Mouse (Mus musculus) 416B (cell line): ENCODE measurements around the gene Prr19.

Experiments
- DNase-seq: peaks from one replicate; pipeline ENCODE4 v3.0.0; 2011; ENCODE audit warnings: low read depth

The Prr19 gene

DNA sequence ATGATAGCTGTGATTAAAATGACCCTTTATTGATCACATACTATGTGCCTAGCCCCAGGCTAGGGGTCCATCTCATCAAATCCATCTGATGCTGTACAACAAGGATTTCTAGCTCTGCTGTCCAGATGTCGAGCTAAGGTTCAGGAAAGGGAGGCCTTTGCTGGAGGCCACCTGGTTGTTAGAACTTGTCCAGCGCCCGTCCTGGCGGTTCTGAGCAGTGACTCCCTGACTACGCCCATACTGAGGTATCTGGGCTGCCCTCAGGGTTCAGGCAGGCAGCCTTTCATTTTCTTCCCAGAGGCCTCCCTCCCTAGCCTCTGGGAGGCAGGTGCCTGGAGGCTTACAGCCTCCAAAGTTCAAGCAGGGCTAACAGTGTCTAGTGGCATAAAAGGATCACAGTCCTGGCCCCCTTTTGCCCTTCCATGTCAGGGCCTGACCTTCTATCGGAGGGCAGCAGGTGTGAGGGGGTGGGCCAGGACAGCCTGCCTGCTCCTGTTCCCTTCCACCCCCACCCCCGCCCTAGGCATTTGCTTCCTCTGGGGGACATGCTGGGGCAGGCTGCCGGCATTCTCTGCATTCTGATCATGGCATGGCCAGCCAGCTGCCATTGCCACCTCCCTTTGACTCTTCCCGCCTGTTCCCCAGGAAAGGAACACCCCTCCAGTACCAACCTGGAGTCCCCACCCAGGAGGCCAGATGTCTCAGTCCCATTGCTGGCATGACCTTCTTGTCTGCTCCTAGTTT, 25.5 kb upstream of the Prr19 start:
- DNase-seq, result no peak

GRCm38 (mm10) chr7:25277405-25277804, 23.8 kb upstream of the Prr19 start:
- DNase-seq, result no peak

- no peak for DNase-seq
Observed at GRCm38 (mm10) chr7:25277998-25278340, 23.2 kb upstream of the Prr19 start.

- DNase-seq, result peak; percentile 95
Observed at GRCm38 (mm10) chr7:25278341-25279075, 22.7 kb upstream of the Prr19 start.

DNA sequence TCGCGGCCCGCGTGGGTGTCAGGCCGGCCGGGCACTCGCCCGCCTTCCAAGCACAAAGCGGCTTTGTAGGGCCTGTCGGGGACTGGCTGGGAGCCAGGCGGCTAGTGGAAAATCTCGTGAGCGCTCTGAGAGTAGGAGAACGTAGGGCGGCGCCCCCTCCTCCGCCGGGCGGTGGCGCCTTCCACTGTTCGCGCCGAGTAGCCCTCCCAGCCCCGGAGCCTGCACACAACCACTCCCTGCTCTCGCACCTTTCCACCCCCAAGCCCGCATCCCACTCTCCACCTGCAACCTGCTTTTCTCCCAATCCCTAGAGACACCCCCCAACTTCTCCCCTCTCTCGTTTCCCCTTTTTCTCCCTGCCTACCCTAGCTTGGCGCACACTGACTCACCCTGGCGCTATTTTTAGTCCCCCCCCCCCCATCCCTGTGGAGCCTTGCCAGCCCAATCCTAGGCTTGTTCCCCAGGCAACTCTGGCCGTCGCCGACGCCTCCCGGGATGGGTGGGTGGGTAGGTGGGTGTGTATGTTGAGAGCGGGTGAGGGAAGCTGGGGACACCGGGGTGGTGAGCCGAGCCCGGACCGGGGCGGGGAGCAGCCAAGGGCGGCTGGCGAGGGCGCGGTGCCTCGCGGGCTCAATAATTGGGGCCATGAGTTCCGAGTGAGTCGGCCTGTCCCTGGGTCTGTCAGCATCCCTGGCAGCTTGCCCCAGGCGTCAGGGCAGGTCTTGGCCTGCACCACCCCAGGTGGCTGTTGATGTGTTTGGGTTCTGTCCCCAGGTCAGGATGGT, 21.9 kb upstream of the Prr19 start:
- peak; percentile 86 for DNase-seq

DNA sequence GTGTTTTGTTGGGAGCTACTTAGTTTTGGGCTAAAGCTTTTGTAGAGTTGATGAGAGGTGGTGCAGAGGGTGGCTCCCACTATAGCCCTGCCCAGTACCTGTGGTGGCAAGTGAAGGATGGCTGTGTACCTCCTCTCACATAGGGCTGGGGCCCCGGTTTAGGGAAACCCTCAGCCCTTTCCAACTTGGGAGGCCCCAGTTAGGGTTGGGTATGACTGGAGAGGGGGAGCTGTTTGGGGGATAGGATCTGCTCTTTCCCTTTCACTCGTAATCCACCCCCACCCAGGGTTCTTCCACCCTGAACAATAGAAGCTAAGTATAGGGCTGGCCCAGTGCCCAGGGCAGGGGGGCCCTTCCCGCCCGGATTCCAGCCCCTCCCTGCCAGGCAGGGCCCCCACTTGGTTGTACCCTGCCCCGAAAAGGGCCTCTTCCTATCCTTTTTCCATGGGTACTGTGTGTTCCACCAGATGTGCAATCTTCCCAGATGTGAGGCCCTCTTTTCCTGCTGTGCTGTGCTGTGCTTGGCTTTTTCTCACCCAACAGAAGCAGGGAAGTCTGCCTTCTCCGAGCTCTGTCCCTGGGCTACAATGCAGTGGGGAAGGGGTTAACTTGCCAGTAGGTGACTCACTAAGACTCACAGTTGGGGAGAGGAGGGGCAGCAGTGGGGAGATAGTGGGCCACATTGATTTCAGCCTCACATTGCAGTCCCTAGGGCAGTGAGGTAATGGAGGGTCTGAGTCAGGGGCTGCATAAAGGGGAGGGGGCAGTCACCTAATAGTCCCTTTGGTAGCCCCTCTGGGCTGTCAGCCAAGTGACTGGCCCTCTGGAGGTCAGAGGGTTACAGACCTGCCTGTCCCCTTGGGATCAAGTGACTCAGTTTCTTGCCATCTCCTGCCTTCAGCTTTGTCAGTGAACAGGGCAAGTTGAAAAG, 21.1 kb upstream of the Prr19 start:
- DNase-seq, result peak; percentile 92

DNA sequence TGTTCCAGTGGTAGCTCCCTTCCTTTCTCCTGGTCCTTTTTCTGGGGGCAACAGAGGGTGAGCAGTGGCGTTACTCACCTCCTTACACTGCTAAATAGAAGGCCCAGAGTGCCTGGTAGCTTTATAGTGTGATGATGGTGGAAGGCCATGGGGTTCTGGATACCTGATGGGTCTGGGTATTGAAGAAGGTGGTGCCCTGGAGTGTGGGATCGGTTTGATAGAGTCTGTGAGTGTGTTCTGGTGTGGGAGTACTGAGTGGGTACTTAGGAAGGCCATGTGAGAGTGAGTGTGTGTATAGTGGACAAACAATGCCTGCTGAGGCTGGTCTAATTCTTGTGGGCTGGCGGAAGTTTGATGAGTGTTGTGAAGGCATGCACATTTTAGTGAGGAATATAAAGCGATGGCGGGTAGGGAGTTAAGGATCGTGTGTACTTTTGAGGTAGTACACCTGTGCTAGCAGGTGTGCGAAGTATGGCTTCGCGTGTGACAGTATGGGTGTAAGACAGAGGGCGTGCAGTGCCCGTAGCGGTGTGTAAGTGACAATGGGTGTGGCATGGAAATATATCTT, 20.0 kb upstream of the Prr19 start:
- no peak for DNase-seq

DNA sequence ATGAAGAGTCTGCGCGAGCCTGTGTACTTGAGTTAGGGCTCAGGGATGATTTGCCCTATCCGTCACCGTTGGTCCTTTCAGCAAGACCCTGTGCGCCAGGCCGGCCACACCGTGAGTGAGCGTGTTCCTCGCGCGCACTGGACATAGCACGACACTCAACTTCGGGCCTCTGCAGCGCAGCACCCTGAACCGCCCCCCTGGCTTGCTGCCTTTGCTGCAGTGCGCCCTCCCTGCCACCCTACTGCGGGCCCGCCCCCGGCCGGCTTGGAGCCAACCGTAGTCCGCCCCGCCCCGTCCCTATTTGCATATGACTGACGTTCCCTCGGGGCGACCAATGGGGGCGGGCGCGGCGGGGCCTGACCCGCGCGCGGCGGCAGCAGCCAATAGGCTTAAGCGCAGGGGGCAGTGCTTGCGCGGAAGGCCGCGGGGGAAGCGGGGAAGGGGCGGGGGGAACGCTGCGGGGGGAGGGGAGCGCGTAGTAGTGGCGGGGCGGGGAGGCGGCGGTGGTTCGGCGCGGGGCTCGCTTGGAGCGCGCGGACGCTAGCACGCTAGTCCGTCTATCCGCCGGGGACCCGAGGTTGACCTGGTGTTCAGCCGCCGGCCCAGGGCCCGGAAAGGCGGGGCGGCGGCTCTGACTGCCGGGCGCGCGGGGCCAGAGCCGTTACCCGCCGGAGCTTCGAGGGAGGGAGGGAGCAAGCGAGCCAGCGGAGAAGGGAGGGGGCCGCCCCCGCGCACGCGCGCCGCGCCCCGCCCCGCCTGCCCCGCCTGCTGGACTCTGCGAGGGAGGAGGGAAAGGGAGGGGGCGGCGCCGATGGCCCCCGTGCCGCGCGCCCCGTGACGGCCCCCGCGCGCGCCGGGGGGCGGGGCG, 19.2 kb upstream of the Prr19 start:
- DNase-seq, result peak; percentile 98

GRCm38 (mm10) chr7:25282731-25283211, 18.4 kb upstream of the Prr19 start:
- DNase-seq, result peak; percentile 49

- peak; percentile 48 for DNase-seq
Observed at GRCm38 (mm10) chr7:25283637-25284036, 17.6 kb upstream of the Prr19 start.

DNA sequence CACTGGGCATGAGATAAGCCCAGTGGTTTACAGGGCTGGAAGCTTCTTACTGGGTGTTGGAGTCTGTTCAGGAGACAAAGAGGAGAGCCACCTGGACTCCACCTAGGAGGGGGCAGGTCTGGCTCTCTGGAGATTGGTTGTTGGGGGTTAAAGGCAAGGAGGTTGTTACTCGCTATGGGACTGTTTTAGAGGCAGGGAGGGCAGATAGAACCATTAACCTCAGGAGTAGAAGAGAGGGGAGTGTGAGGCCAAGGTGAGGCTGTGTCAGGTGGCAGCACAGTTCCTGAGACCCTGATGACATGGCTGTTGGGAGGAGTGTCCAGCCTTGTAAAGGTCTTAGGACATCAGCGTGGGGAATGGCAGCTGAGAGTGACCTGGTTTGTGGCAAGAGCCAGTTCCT, 17.0 kb upstream of the Prr19 start:
- no peak for DNase-seq

DNA sequence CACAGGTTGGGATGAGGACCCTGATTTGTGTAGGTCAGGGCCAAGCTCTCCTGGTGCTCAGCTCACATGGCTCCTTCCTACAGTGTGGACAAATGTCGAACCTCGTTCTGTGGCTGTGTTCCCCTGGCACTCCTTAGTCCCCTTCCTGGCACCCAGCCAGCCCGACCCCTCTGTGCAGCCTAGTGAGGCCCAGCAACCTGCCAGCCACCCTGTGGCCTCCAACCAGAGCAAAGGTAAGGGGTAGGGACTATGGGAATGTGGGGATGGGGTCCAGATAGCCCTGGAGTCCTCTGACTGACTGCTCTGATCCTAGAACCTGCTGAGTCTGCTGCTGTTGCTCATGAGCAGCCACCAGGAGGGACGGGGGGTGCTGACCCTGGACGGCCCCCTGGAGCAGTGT, 16.4 kb upstream of the Prr19 start:
- no peak for DNase-seq

DNA sequence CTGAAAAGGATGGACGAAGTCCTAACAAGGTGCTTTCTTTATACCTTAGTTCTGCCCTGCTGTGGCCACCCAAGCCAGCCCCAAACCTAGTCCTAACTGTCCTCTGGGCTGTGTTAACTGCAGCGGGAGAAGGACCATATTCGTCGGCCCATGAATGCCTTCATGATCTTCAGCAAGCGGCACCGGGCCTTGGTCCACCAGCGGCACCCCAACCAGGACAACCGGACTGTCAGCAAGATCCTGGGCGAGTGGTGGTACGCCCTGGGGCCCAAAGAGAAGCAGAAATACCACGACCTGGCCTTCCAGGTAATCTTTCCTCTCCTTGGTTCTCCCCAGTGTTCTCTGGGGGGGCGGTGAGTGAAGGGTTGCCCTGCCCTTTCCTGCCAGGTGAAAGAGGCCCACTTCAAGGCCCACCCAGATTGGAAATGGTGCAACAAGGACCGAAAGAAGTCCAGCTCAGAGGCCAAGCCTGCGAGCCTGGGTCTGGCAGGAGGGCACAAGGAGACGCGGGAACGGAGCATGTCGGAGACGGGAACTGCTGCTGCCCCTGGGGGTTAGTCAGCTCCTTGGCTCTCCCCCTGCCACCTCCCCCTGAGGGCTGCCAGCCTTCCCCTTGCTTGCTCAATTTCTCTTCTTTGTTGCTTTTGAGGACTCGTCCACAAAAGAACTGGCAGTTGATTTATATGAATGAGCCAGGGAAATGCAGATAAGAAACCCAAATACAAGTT, 15.5 kb upstream of the Prr19 start:
- no peak for DNase-seq

DNA sequence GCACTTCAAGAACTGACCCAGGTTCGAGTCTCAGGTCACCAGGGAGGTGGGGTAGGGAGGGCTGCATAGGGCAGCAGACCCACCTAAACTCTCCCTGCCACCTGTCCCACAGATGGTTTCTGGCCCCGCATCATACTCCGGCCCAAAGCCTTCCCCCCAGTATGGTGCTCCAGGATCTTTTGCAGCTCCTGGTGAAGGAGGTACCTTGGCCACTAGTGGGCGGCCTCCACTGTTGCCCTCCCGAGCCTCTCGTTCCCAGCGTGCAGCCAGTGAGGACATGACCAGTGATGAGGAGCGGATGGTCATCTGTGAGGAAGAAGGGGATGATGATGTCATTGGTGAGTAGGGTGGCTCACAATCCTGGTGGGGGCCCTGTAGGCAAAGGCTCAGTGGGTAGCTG, 14.2 kb upstream of the Prr19 start:
- DNase-seq, result no peak

- no peak for DNase-seq
Observed at GRCm38 (mm10) chr7:25288011-25288410, 13.2 kb upstream of the Prr19 start.

GRCm38 (mm10) chr7:25288721-25289120, 12.5 kb upstream of the Prr19 start:
- DNase-seq, result no peak

DNA sequence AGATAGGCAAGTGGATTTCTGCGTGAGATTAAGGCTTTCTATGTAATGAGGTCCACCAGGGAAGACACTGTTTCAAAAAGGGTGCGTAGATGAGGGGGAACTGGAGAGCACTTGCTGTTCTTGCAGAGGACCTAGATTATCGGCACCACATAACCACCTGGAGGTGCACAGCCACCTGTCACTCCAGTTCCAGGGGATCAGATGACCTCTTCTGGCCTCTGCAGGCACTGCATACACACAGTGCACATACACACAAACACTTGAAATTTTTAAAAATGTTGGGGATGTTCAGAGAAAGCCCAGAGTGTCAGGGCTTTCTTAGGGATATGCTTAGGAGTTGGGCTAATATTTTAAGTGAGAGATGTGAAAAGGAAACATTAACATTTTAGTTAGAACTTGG, 11.3 kb upstream of the Prr19 start:
- DNase-seq, result no peak

DNA sequence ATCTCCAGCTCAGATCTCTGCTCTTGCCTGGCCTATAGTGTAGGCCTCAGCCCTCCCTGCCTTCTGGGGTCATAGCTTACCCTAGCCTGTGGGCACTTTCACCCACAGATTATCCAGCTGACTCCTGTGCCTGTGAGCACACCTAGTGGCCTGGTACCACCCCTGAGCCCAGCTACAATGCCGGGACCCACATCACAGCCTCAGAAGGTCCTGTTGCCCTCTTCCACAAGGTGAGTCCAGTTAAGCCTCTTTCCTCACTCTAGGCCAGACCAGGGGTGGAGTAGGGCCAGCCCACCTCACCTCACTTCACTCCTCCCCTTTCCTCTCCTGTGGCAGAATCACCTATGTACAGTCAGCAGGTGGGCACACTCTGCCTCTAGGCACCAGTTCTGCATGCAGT, 10.7 kb upstream of the Prr19 start:
- DNase-seq, result no peak

DNA sequence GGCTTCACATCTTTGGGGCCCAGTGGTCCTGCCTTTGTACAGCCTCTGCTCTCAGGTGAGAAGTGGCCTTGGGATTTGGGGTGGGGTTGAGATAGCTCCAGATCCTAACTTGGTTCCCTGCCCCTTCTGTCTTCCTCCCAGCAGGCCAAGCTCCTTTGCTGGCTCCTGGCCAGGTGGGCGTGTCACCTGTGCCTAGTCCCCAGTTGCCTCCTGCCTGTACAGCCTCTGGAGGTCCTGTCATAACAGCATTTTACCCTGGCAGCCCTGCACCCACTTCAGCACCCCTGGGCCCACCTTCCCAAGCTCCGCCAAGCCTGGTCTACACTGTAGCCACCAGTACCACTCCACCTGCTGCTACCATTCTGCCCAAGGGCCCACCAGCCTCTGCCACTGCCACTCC, 10.3 kb upstream of the Prr19 start:
- no peak for DNase-seq

DNA sequence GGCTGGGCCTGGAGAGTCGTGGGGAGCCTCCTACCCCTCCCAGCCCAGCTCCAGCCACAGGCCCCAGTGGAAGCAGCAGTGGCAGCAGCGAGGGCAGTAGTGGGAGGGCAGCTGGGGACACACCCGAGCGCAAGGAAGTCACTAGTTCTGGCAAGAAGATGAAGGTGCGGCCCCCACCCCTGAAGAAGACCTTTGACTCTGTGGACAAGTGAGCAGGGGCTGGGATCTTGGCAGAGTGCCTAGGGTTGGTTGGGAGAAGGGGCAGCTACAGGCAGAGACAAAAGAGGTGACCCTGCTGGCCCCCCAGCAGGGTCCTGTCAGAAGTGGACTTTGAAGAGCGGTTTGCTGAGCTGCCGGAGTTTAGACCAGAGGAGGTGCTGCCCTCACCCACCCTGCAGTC, 9.1 kb upstream of the Prr19 start:
- no peak for DNase-seq
